Mouse (Mus musculus) midbrain, embryonic 13.5 days (tissue): Measurements from ENCODE around the gene Rhebl1. TPM values are rescaled to one million over a fixed set of nuclear protein-coding genes. Genes with fewer than 3 reads are reported as not detected.
"Not testable (repeated sequence)": the region's sequence is repeated elsewhere in the genome, so short reads cannot be mapped to it uniquely, and the experiment has no call there.

Source experiments
- ATAC-seq: fragments of 200-750 bp; cut with Nextera tagmentation; 2 replicates; pipeline ENCODE4 v1.8.0; 2017; ENCODE audit warnings: mild to moderate bottlenecking, moderate TSS enrichment, moderate library complexity
- H3K27ac ChIP-seq: fragments of 300-500 bp; sonication (generic); 2 replicates; pipeline ENCODE4 v1.5.1; 2015; ENCODE audit warnings: inconsistent platforms, mild to moderate bottlenecking, moderate library complexity
- H3K27me3 ChIP-seq: fragments of 300-500 bp; sonication (generic); 2 replicates; pipeline ENCODE4 v1.6.1; 2015; ENCODE audit warnings: mild to moderate bottlenecking, inconsistent platforms
- H3K36me3 ChIP-seq: fragments of 300-500 bp; sonication (generic); 2 replicates; pipeline ENCODE4 v1.6.1; 2015; ENCODE audit warnings: mild to moderate bottlenecking, inconsistent platforms
- H3K4me1 ChIP-seq: fragments of 300-500 bp; sonication (generic); replicated peaks from 2 replicates; pipeline ENCODE4 v1.6.1; 2015; ENCODE audit warnings: inconsistent platforms
- H3K4me2 ChIP-seq: fragments of 300-500 bp; sonication (generic); replicated peaks from 2 replicates; pipeline ENCODE4 v1.6.1; 2015; ENCODE audit warnings: moderate library complexity, mild to moderate bottlenecking, inconsistent platforms
- H3K4me3 ChIP-seq: fragments of 300-500 bp; sonication (generic); replicated peaks from 2 replicates; pipeline ENCODE4 v1.5.1; 2015; ENCODE audit warnings: mild to moderate bottlenecking, inconsistent platforms
- H3K9ac ChIP-seq: fragments of 300-500 bp; sonication (generic); replicated peaks from 2 replicates; pipeline ENCODE4 v1.6.1; 2015; ENCODE audit warnings: mild to moderate bottlenecking, inconsistent platforms
- H3K9me3 ChIP-seq: fragments of 300-500 bp; sonication (generic); 2 replicates; pipeline ENCODE4 v1.6.1; 2016; ENCODE audit warnings: mild to moderate bottlenecking, inconsistent platforms
- WGBS: fragments of 180-500 bp; shearing (Covaris S2); methylation state at CpG from one replicate; pipeline ENCODE4 v1.1.7; 2015; 5-methylcytosine and 5-hydroxymethylcytosine counted together
- polyA plus RNA-seq: library from polyadenylated mRNA; unstranded; fragments of >200 nt; fragmentation: Nextera tagmentation; extraction: Ambion mirVana; gene quantifications from 2 replicates; pipeline ENCODE4 v1.2.1, GENCODE M21; 2015

Gene Rhebl1
- polyA plus RNA-seq = 33.0 and 33.9 TPM in 2 replicates

DNA sequence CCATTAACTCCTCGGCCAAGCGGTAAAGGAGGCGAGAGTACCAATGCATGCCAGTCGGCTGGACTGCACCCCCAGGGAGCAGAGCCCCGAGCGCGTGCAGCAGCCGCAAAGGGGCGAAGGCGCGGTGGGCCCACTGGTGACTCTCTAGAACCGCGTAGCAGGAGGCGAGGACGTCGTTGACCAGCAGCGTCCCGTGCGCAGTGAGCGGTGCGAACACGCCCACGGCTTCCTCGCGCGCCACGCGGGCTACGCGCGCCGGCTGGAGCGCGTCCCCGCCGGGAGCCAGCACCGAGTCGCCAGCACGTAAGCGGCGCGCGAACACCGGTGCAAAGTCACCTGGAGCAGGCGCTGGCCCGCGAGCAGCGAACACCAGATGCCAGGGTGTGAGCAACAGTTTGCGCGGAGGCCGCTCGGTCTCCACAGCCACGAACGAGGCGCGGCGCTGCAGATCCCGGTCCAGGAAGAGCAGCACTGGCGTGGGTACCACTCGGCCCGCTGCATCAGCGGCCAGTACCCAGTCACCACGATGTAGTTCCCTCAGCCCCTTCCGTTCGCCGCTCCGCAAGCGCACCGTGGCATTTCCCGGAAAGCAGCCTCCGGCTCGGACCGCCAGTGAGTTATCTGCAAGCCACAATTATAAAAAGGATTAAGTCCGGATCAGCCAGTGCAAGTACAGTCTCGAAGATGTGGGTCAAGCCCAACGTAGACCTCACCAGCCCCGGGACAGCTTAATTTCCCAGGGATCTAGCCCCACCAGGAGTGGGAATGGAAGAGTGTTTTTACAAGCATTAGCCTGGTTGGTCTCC, at the start of gene Rhebl1:
TSS of gene Rhebl1 (minus strand) at position 601 of the 806 bp plus-strand sequence.
- H3K36me3 ChIP-seq = no peaks in the 10 kb centered on the region
- under 1% methylated on average over 77 of the region's 77 CpGs for WGBS
- peaks cover 42% of the 10 kb centered on the region for H3K4me1 ChIP-seq
- H3K4me2 ChIP-seq = peak within 1 kb of the TSS; percentile 84
- H3K27ac ChIP-seq = no peak within 1 kb of the TSS
- peaks cover 81% of the 10 kb centered on the region for H3K27me3 ChIP-seq
- peak within 1 kb of the TSS; percentile 57 for H3K9ac ChIP-seq
- H3K9me3 ChIP-seq = no peaks in the 10 kb centered on the region
- ATAC-seq = no peak
- peak within 1 kb of the TSS; percentile 47 for H3K4me3 ChIP-seq

DNA sequence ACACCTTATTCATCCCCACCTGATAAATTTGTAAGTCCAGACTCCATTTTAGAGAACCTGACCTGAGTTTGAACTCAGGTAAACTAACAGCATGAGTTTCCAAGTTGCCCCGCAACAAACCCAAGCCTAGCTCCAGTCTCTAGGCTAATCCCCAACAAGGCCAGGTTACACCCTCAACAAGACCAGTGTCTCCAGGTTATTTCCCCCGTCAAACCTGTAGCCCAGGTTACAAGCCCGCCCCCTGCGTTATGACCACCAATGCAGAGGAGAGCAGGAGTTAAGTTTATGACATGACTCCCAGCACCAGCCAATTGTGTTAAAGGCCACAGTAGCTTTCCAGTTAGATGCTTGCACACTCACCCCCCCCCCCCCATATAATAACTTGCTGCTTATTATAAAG, 48.8 kb upstream of the Rhebl1 start:
- 82% methylated on average over 4 of the region's 4 CpGs for WGBS
- no peak overlapping the region for H3K9ac ChIP-seq
- H3K27ac ChIP-seq = no peak overlapping the region
- H3K4me2 ChIP-seq = no peak overlapping the region
- no peak for ATAC-seq
- no peaks in the 10 kb centered on the region for H3K9me3 ChIP-seq
- H3K4me3 ChIP-seq = no peak overlapping the region
- H3K4me1 ChIP-seq = peaks cover 17% of the 10 kb centered on the region
- H3K36me3 ChIP-seq = 0 out of 2 replicates have a peak, but pooled peaks cover 6% of the 10 kb centered on the region
- H3K27me3 ChIP-seq = no peaks in the 10 kb centered on the region

DNA sequence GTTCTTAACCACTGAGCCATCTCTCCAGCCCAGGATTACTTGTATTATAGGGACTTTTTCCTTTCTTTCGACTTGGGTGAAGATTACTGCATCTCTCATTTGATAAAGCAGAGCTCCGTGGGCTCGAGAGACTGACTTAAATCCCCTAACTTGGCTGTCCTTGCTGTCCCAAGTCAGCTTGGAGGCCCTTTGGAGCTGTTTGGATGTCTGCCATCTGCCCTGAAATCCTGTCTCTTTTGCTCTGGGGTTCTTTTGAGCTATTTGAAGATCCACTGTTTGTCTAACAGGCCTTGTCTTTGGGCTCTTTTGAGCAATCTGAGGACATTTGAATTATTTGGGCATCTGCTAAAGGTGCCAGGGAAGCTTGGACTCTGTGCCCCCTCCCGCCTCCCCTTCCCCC, 47.7 kb upstream of the Rhebl1 start:
- ATAC-seq = no peak
- Histone ChIP-seq H3K4me1 (peaks cover 7% of the 10 kb centered on the region), H3K4me3 (no peak overlapping the region), H3K9ac (no peak overlapping the region), H3K36me3 (0 out of 2 replicates have a peak, but pooled peaks cover 6% of the 10 kb centered on the region), H3K4me2 (no peak overlapping the region), H3K9me3 (no peaks in the 10 kb centered on the region), H3K27me3 (no peaks in the 10 kb centered on the region), H3K27ac (no peak overlapping the region)
- 74% methylated on average over 4 of the region's 4 CpGs for WGBS

DNA sequence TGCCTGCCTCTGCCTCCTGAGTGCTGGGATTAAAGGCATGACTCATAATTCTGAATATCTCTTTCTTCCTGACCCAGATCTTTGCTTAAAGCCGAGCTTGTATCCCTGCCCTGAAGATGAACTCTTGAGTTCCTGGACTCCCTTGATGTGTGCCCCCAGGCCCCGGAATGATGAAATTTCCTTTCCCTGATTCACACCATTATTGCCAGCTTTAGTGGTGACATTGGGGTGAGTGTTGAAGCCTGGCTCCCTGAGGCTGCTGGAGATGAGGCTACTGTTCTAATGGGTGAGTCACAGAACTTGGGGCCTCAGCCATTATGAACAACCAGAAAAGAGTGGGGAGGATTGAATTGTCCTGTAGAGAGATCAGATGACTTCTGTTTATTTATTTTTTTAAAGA, 47.2 kb upstream of the Rhebl1 start:
- Histone ChIP-seq H3K4me2 (no peak overlapping the region), H3K36me3 (0 out of 2 replicates have a peak, but pooled peaks cover 6% of the 10 kb centered on the region), H3K27me3 (no peaks in the 10 kb centered on the region), H3K4me3 (no peak overlapping the region), H3K9ac (no peak overlapping the region), H3K9me3 (no peaks in the 10 kb centered on the region), H3K27ac (no peak overlapping the region), H3K4me1 (peaks cover 5% of the 10 kb centered on the region; the same call in 1 of the 2 replicates)
- WGBS = 91% methylated on average over 2 of the region's 2 CpGs
- no peak for ATAC-seq

DNA sequence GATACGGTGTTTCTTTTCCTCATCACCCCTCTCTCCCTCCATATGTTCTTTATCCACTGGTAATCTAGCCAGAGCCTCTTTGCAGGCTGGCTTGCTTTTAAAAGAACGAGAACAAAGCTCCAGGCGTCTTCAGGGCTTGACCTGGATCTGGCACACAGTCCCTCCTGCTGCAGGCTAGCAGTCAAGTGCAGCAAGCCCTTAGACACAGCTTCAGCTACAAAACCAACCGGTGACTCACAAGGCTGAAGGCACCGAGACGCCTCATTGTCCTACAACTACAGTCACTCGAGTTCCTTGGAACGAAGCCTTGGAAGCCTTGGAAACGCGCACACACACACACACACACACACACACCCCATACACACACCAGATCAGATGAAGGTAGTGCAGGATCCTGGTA, 46.5 kb upstream of the Rhebl1 start:
- H3K9me3 ChIP-seq = no peaks in the 10 kb centered on the region
- 57% methylated on average over 10 of the region's 10 CpGs for WGBS
- no peak overlapping the region for H3K9ac ChIP-seq
- no peak for ATAC-seq
- peaks cover 7% of the 10 kb centered on the region for H3K4me1 ChIP-seq
- H3K27ac ChIP-seq = 0 out of 2 replicates have a peak overlapping the region, but pooled peaks have one; percentile 1
- 0 out of 2 replicates have a peak, but pooled peaks cover 6% of the 10 kb centered on the region for H3K36me3 ChIP-seq
- H3K4me2 ChIP-seq = no peak overlapping the region
- no peaks in the 10 kb centered on the region for H3K27me3 ChIP-seq
- H3K4me3 ChIP-seq = no peak overlapping the region

DNA sequence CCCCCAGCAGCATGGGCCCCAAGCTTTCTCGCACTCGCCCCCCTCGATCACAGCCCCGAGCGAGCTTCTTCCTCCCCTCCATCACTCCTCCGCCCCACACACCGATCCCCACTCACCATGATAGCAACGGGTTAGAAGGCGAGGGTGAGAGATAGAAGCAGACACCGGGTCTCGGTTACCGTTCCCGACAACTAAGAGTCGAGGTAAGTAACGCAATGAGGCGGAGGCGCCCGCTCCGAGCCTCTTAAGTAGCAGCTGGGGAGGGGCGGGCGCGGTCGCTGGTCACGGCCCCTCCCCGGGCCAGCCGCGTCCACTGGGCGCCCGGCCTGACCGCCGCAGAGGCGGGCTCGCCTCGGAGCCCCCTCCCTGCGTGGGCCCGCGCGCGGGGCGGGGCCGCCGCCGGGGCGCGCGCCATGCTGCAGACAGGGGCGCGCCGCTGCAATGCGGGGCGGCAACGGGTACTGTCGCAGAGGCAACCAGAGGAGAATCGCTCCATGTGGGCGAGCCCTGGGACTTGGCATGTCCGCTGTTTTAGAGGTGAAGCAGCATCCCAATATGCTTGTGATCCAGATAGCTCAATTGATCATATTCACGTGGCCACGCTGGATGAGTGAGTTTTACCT, 40.0 kb upstream of the Rhebl1 start, which contains the start of gene Tuba1b:
TSS of gene Tuba1b (minus strand) at position 349 of the 623 bp plus-strand sequence.
- no peaks in the 10 kb centered on the region for H3K9me3 ChIP-seq
- no peaks in the 10 kb centered on the region for H3K27me3 ChIP-seq
- peak within 1 kb of the TSS; percentile 99 for H3K27ac ChIP-seq
- peak within 1 kb of the TSS; percentile 99 for H3K4me2 ChIP-seq
- H3K36me3 ChIP-seq = peaks cover 8% of the 10 kb centered on the region
- H3K9ac ChIP-seq = peak within 1 kb of the TSS; percentile 92
- peak; percentile 95 for ATAC-seq
- peak within 1 kb of the TSS; percentile 78 for H3K4me3 ChIP-seq
- H3K4me1 ChIP-seq = peaks cover 28% of the 10 kb centered on the region
- WGBS = under 1% methylated on average over 43 of the region's 58 CpGs

DNA sequence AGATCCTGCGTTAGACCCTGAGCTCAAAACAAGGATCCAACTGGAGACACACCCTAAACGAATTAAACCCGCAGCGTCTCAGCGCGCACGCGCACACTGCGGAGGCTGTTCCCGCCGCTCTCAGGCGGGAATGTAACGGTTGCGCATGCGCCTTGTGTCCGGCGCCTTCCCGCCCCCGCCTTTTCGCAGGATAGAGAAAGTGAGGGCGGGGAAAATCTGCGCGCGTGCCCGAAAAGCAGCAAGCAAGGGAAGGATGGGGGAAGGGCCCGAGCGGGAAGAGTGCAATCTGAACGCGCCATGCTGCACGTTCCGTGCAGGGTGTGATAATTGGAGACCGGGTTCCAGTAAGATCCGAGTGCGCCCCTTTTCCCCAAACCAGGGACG, 39.5 kb upstream of the Rhebl1 start:
- Histone ChIP-seq H3K4me3 (peak overlapping the region; percentile 78), H3K9ac (peak overlapping the region; percentile 92), H3K27ac (peak overlapping the region; percentile 99), H3K9me3 (no peaks in the 10 kb centered on the region), H3K4me1 (peaks cover 32% of the 10 kb centered on the region), H3K36me3 (peaks cover 8% of the 10 kb centered on the region), H3K4me2 (peak overlapping the region; percentile 99), H3K27me3 (no peaks in the 10 kb centered on the region)
- WGBS = under 1% methylated on average over 35 of the region's 35 CpGs
- ATAC-seq = peak; percentile 85

DNA sequence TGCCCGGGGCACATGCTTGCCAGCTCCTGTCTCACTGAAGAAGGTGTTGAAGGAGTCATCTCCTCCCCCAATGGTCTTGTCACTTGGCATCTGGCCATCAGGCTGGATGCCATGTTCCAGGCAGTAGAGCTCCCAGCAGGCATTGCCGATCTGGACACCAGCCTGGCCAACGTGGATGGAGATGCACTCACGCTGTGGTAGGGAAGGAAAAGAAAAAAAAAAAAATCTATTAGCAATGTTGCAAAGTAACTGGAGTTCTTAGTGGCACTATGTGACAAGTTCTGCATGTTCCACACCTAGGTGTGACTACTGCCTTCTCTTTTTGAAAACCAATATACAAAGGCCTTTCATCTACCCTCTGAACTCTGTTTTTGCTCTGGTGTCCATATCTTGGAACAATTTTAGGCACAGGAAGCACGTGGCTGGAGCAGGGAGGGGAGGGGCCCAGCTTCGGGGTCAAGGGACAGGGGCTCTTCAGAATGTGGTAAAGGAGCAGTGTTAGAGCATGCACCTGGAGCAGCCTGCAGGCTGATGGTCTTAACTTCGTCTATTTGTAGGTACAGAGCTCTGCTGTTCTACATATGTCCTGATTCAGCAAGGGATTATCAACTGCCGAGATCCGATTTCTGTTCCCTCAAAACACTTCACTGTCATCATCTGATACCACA, 38.8 kb upstream of the Rhebl1 start:
- H3K9ac ChIP-seq = peak overlapping the region; percentile 92
- WGBS = 19% methylated on average over 8 of the region's 9 CpGs
- H3K4me2 ChIP-seq = peak overlapping the region; percentile 99
- H3K9me3 ChIP-seq, H3K36me3 ChIP-seq, ATAC-seq, H3K27me3 ChIP-seq: not testable (repeated sequence)
- peak overlapping the region; percentile 99 for H3K27ac ChIP-seq
- H3K4me3 ChIP-seq = peak overlapping the region; percentile 78
- peaks cover 34% of the 10 kb centered on the region for H3K4me1 ChIP-seq

DNA sequence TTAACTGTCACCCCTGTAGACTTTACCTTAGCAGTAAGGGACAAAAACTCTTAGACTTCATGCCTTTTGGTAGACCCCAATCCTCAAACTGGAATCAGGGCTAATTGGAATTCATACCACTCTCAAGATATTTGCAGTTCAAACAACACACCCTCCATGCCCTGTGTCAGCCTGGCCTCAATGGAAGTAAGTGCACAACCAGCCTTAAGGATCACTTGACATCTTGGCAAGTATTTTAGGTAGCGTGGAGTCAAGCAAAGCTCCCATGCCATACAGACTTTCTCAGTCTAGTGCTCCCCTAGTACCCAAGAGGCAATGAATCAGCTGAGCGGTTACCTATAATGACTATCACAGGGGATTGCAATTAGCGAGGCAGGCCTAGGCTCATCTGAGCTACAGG, 36.7 kb upstream of the Rhebl1 start:
- H3K4me2 ChIP-seq = peak overlapping the region; percentile 17
- peak overlapping the region; percentile 28; the same call in 1 of the 2 replicates for H3K9ac ChIP-seq
- no peak overlapping the region for H3K4me3 ChIP-seq
- no peak overlapping the region for H3K27ac ChIP-seq
- no peaks in the 10 kb centered on the region for H3K9me3 ChIP-seq
- 72% methylated on average over 3 of the region's 3 CpGs for WGBS
- no peak for ATAC-seq
- no peaks in the 10 kb centered on the region for H3K27me3 ChIP-seq
- H3K4me1 ChIP-seq = peaks cover 34% of the 10 kb centered on the region
- peaks cover 8% of the 10 kb centered on the region for H3K36me3 ChIP-seq

DNA sequence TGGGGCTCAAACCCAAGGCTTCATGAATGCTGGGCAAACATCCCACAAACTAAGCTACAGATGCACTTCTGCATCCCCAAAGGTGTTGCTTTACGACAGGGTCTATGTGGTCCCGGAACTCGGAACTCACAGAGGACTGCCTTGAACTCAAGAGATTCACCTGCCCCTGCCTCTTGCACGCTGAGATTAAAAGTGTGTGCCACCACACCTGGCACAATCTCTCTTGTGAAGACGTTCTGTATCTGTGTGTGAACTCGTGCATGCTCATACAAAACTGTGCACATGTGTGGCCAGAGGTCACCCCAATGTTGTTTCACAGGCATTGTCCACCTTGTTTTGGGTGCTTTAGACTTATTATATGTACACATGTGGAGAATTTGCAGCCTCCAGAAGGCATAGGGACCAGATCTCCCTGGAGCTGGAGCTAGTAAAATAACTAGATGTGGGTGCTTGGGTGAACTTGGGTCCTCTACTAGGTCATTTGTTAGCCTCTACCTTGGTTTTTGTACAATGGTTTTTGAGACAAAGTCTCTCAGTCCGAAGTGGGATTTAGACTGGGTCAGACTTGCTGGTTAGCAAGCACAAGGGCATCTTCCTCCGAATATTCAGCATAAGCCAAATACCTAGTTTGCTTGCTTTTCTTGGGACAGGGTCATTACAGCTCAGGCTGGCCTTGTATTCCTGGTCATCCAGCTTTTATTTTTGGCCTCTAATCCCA, 35.8 kb upstream of the Rhebl1 start:
- no peaks in the 10 kb centered on the region for H3K27me3 ChIP-seq
- ATAC-seq = no peak
- H3K4me2 ChIP-seq = no peak overlapping the region
- H3K4me1 ChIP-seq = peaks cover 26% of the 10 kb centered on the region
- no peak overlapping the region for H3K27ac ChIP-seq
- H3K9me3 ChIP-seq = no peaks in the 10 kb centered on the region
- H3K4me3 ChIP-seq = no peak overlapping the region
- peaks cover 8% of the 10 kb centered on the region for H3K36me3 ChIP-seq
- WGBS = 53% methylated on average over 8 of the region's 8 CpGs
- H3K9ac ChIP-seq = no peak overlapping the region

DNA sequence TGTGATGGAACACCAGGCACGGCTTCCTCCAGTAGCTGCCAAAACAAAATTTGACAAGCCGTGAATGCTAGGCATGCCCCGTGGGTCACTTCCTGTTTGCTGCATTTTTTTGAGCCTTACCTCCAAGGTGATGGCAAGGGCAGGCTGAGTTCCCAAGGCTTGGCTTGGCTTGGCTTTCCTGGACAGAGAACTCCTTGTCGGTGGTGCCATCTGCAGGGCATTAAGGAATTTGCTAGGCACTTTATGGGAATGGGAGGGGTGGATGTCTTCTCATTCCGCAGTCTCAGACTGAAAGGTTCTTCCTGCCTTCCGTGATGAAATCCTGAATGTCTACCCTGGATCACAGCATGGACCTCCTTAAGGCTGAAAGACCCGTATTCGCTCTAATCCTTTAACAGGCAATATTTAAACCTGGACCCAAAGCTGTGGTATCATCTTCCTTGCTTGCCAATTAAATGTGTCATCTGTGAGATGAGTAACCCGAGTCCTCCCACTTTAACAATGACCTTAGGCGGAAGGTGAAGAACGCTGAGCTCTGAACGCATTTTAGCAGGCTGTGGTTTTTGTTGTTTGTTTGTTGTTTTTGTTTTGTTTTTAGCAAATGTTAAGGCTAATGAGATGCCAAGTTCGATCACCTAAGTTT, 34.4 kb upstream of the Rhebl1 start:
- Histone ChIP-seq H3K27ac (no peak overlapping the region), H3K9me3 (no peaks in the 10 kb centered on the region), H3K27me3 (no peaks in the 10 kb centered on the region), H3K4me2 (peak overlapping the region; percentile 22; the same call in 1 of the 2 replicates), H3K36me3 (peaks cover 8% of the 10 kb centered on the region), H3K4me3 (no peak overlapping the region), H3K4me1 (peaks cover 19% of the 10 kb centered on the region), H3K9ac (0 out of 2 replicates have a peak overlapping the region, but pooled peaks have one; percentile 33)
- WGBS = 17% methylated on average over 13 of the region's 13 CpGs
- peak; percentile 60; the same call in 1 of the 2 replicates for ATAC-seq
